Mouse (Mus musculus) neural tube, embryonic 13.5 days (tissue): ENCODE measurements around the gene Kdm6b. TPM values are rescaled to one million over a fixed set of nuclear protein-coding genes. Genes with fewer than 3 reads are reported as not detected.

ENCODE experiments used
- ATAC-seq: fragments of 200-750 bp; cut with Nextera tagmentation; 2 replicates; pipeline ENCODE4 v1.8.0; 2017; ENCODE audit warnings: low read depth, mild to moderate bottlenecking, moderate TSS enrichment, moderate library complexity
- H3K27ac ChIP-seq: fragments of 300-500 bp; sonication (generic); replicated peaks from 2 replicates; pipeline ENCODE4 v1.5.1; 2015; ENCODE audit warnings: moderate library complexity, mild to moderate bottlenecking, inconsistent platforms
- H3K27me3 ChIP-seq: fragments of 300-500 bp; sonication (generic); 2 replicates; pipeline ENCODE4 v1.6.1; 2015; ENCODE audit warnings: mild to moderate bottlenecking, inconsistent platforms
- H3K36me3 ChIP-seq: fragments of 300-500 bp; sonication (generic); 2 replicates; pipeline ENCODE4 v1.6.1; 2015; ENCODE audit warnings: mild to moderate bottlenecking, inconsistent platforms
- H3K4me1 ChIP-seq: fragments of 300-500 bp; sonication (generic); replicated peaks from 2 replicates; pipeline ENCODE4 v1.6.1; 2015; ENCODE audit warnings: inconsistent platforms
- H3K4me2 ChIP-seq: fragments of 300-500 bp; sonication (generic); 2 replicates; pipeline ENCODE4 v1.6.1; 2015; ENCODE audit warnings: inconsistent platforms, mild to moderate bottlenecking, moderate library complexity
- H3K4me3 ChIP-seq: fragments of 300-500 bp; sonication (generic); 2 replicates; pipeline ENCODE4 v1.5.1; 2015; ENCODE audit warnings: mild to moderate bottlenecking, inconsistent platforms
- H3K9ac ChIP-seq: fragments of 300-500 bp; sonication (generic); 2 replicates; pipeline ENCODE4 v1.6.1; 2015; ENCODE audit warnings: moderate library complexity, mild to moderate bottlenecking, inconsistent platforms
- H3K9me3 ChIP-seq: fragments of 300-500 bp; sonication (generic); 2 replicates; pipeline ENCODE4 v1.6.1; 2016; ENCODE audit warnings: inconsistent platforms
- WGBS: fragments of 180-500 bp; shearing (Covaris S2); methylation state at CpG from one replicate; pipeline ENCODE4 v1.1.7; 2015; 5-methylcytosine and 5-hydroxymethylcytosine counted together
- polyA plus RNA-seq: library from polyadenylated mRNA; unstranded; fragments of >200 nt; fragmentation: Nextera tagmentation; extraction: Ambion mirVana; gene quantifications from 2 replicates; pipeline ENCODE4 v1.2.1, GENCODE M21; 2015

Kdm6b gene
- polyA plus RNA-seq, 1 experiment from 2014 or later = 44.8 TPM

GRCm38 (mm10) chr11:69390400-69391034 lies 23.0 kb downstream of the Kdm6b start:
- H3K27ac ChIP-seq = no peak overlapping the region
- H3K9ac ChIP-seq = no peak overlapping the region
- 0 out of 2 replicates have a peak, but pooled peaks cover 4% of the 10 kb centered on the region for H3K36me3 ChIP-seq
- H3K4me1 ChIP-seq = peaks cover 16% of the 10 kb centered on the region
- no peaks in the 10 kb centered on the region for H3K27me3 ChIP-seq
- ATAC-seq = no peak
- 50% methylated on average over 10 of the region's 10 CpGs for WGBS
- H3K9me3 ChIP-seq = no peaks in the 10 kb centered on the region
- no peak overlapping the region for H3K4me2 ChIP-seq
- no peak overlapping the region for H3K4me3 ChIP-seq

- peaks cover 16% of the 10 kb centered on the region for H3K4me1 ChIP-seq
- H3K9ac ChIP-seq = no peak overlapping the region
- H3K36me3 ChIP-seq = 0 out of 2 replicates have a peak, but pooled peaks cover 4% of the 10 kb centered on the region
- H3K27ac ChIP-seq = no peak overlapping the region
- no peak overlapping the region for H3K4me3 ChIP-seq
- H3K9me3 ChIP-seq = no peaks in the 10 kb centered on the region
- no peak overlapping the region for H3K4me2 ChIP-seq
- 64% methylated on average over 14 of the region's 14 CpGs for WGBS
- ATAC-seq = no peak
- no peaks in the 10 kb centered on the region for H3K27me3 ChIP-seq
Measured at GRCm38 (mm10) chr11:69389531-69390399, 23.7 kb downstream of the Kdm6b start.

GRCm38 (mm10) chr11:69388680-69389079 lies 24.8 kb downstream of the Kdm6b start:
- Histone ChIP-seq H3K36me3 (0 out of 2 replicates have a peak, but pooled peaks cover 4% of the 10 kb centered on the region), H3K9ac (no peak overlapping the region), H3K27ac (no peak overlapping the region), H3K27me3 (no peaks in the 10 kb centered on the region), H3K4me2 (no peak overlapping the region), H3K9me3 (no peaks in the 10 kb centered on the region), H3K4me1 (0 out of 2 replicates have a peak, but pooled peaks cover 10% of the 10 kb centered on the region), H3K4me3 (no peak overlapping the region)
- ATAC-seq = no peak
- 94% methylated on average over 4 of the region's 4 CpGs for WGBS

GRCm38 (mm10) chr11:69386758-69387157 lies 26.7 kb downstream of the Kdm6b start:
- H3K9ac ChIP-seq = no peak overlapping the region
- H3K27ac ChIP-seq = no peak overlapping the region
- no peak overlapping the region for H3K4me3 ChIP-seq
- no peak overlapping the region for H3K4me2 ChIP-seq
- WGBS = 86% methylated on average over 7 of the region's 7 CpGs
- no peaks in the 10 kb centered on the region for H3K9me3 ChIP-seq
- no peaks in the 10 kb centered on the region for H3K36me3 ChIP-seq
- no peaks in the 10 kb centered on the region for H3K27me3 ChIP-seq
- H3K4me1 ChIP-seq = 0 out of 2 replicates have a peak, but pooled peaks cover 10% of the 10 kb centered on the region
- no peak for ATAC-seq

GRCm38 (mm10) chr11:69384979-69385378 lies 28.5 kb downstream of the Kdm6b start:
- WGBS = 84% methylated on average over 6 of the region's 6 CpGs
- H3K4me2 ChIP-seq = no peak overlapping the region
- ATAC-seq = no peak
- H3K9ac ChIP-seq = no peak overlapping the region
- H3K27me3 ChIP-seq = no peaks in the 10 kb centered on the region
- H3K36me3 ChIP-seq = no peaks in the 10 kb centered on the region
- 0 out of 2 replicates have a peak, but pooled peaks cover 7% of the 10 kb centered on the region for H3K4me1 ChIP-seq
- no peaks in the 10 kb centered on the region for H3K9me3 ChIP-seq
- H3K4me3 ChIP-seq = no peak overlapping the region
- no peak overlapping the region for H3K27ac ChIP-seq

- H3K9ac ChIP-seq = 0 out of 2 replicates have a peak overlapping the region, but pooled peaks have one; percentile 31
- 73% methylated on average over 10 of the region's 10 CpGs for WGBS
- no peaks in the 10 kb centered on the region for H3K4me1 ChIP-seq
- no peak overlapping the region for H3K4me2 ChIP-seq
- H3K27ac ChIP-seq = no peak overlapping the region
- no peaks in the 10 kb centered on the region for H3K9me3 ChIP-seq
- no peaks in the 10 kb centered on the region for H3K27me3 ChIP-seq
- H3K4me3 ChIP-seq = no peak overlapping the region
- ATAC-seq = no peak
- no peaks in the 10 kb centered on the region for H3K36me3 ChIP-seq
Measured at GRCm38 (mm10) chr11:69382478-69383105, 30.9 kb downstream of the Kdm6b start.

GRCm38 (mm10) chr11:69381356-69381755 lies 32.1 kb downstream of the Kdm6b start:
- H3K27me3 ChIP-seq = no peaks in the 10 kb centered on the region
- H3K27ac ChIP-seq = no peak overlapping the region
- H3K9me3 ChIP-seq = no peaks in the 10 kb centered on the region
- ATAC-seq = no peak
- no peaks in the 10 kb centered on the region for H3K4me1 ChIP-seq
- H3K9ac ChIP-seq = no peak overlapping the region
- H3K4me3 ChIP-seq = no peak overlapping the region
- no peak overlapping the region for H3K4me2 ChIP-seq
- H3K36me3 ChIP-seq = no peaks in the 10 kb centered on the region
- 88% methylated on average over 6 of the region's 6 CpGs for WGBS

- WGBS = 83% methylated on average over 3 of the region's 3 CpGs
- 0 out of 2 replicates have a peak, but pooled peaks cover 4% of the 10 kb centered on the region for H3K36me3 ChIP-seq
- H3K9ac ChIP-seq = no peak overlapping the region
- no peak overlapping the region for H3K4me3 ChIP-seq
- H3K9me3 ChIP-seq = no peaks in the 10 kb centered on the region
- no peaks in the 10 kb centered on the region for H3K4me1 ChIP-seq
- no peak for ATAC-seq
- H3K27ac ChIP-seq = no peak overlapping the region
- no peaks in the 10 kb centered on the region for H3K27me3 ChIP-seq
- no peak overlapping the region for H3K4me2 ChIP-seq
Measured at GRCm38 (mm10) chr11:69379600-69379999, 33.9 kb downstream of the Kdm6b start.

- Histone ChIP-seq H3K36me3 (0 out of 2 replicates have a peak, but pooled peaks cover 16% of the 10 kb centered on the region), H3K4me1 (no peaks in the 10 kb centered on the region), H3K4me3 (no peak overlapping the region), H3K27me3 (no peaks in the 10 kb centered on the region), H3K27ac (no peak overlapping the region), H3K9me3 (no peaks in the 10 kb centered on the region), H3K9ac (no peak overlapping the region), H3K4me2 (no peak overlapping the region)
- ATAC-seq = no peak
- WGBS = 85% methylated on average over 3 of the region's 3 CpGs
Measured at GRCm38 (mm10) chr11:69377766-69378165, 35.7 kb downstream of the Kdm6b start.

GRCm38 (mm10) chr11:69375646-69376045 lies 37.8 kb downstream of the Kdm6b start:
- no peak overlapping the region for H3K27ac ChIP-seq
- H3K27me3 ChIP-seq = no peaks in the 10 kb centered on the region
- WGBS = 83% methylated on average over 4 of the region's 4 CpGs
- no peaks in the 10 kb centered on the region for H3K9me3 ChIP-seq
- no peak overlapping the region for H3K4me2 ChIP-seq
- no peak overlapping the region for H3K4me3 ChIP-seq
- ATAC-seq = no peak
- H3K36me3 ChIP-seq = 0 out of 2 replicates have a peak, but pooled peaks cover 20% of the 10 kb centered on the region
- peaks cover 21% of the 10 kb centered on the region for H3K4me1 ChIP-seq
- no peak overlapping the region for H3K9ac ChIP-seq

GRCm38 (mm10) chr11:69373223-69373965 lies 40.1 kb downstream of the Kdm6b start:
- no peak for ATAC-seq
- Histone ChIP-seq H3K9ac (no peak overlapping the region), H3K9me3 (no peaks in the 10 kb centered on the region), H3K27me3 (no peaks in the 10 kb centered on the region), H3K4me2 (no peak overlapping the region), H3K4me3 (no peak overlapping the region), H3K36me3 (0 out of 2 replicates have a peak, but pooled peaks cover 20% of the 10 kb centered on the region), H3K27ac (no peak overlapping the region), H3K4me1 (peaks cover 28% of the 10 kb centered on the region)
- 92% methylated on average over 16 of the region's 16 CpGs for WGBS
